Mouse (Mus musculus): ENCODE data around the gene Lrrc27. TPM values are rescaled to one million over a fixed set of nuclear protein-coding genes. Genes with fewer than 3 reads are reported as not detected.

The Lrrc27 gene
- polyA plus RNA-seq, 1 experiment from 2014 or later = 2.9 TPM

DNA sequence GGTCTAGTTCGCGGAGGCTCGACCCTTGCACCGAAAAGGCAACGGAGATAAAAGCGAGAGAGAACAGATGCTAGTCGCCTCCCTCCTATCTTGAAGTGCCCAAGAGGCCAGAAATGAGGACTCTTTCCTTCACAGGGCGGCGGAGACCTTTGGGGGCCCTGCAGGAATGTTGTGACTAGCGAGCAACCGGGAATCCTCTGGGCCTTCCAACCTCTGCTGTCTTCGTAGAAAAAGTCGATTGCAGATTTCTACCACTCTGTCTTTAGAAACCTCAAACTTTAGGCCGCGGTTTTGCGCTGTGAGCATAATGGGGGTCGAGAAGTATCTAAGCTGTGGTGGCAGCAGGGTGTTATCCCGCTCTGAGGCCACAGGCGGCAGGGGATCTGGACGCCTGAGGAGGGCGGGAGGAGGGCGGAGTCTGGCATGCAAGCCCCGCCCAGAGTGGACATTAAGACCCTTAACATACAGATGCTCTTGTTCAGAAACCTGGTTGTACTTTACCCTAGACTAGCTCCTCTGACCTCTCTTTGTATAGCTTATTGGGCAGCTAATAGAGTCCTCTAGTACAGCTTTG is 24.1 kb upstream of the Lrrc27 start:
- Histone ChIP-seq H3K4me1 (peaks cover 12% of the 10 kb centered on the region; the same call in 1 of the 2 replicates), H3K4me3 (replicated peaks) (peak overlapping the region; percentile 65), H3K27ac (no peak overlapping the region), H3K4me2 (peak overlapping the region; percentile 100), H3K36me3 (no peaks in the 10 kb centered on the region), H3K9ac (0 out of 2 replicates have a peak overlapping the region, but pooled peaks have one; percentile 40), H3K27me3 (replicated peaks) (peaks cover 28% of the 10 kb centered on the region), H3K9me3 (no peaks in the 10 kb centered on the region)
- 2% methylated on average over 23 of the region's 23 CpGs for WGBS
- ATAC-seq (ENCODE audit: insufficient read depth, low FRiP score, low read depth) = peak; percentile 55; the same call in 1 of the 2 replicates

DNA sequence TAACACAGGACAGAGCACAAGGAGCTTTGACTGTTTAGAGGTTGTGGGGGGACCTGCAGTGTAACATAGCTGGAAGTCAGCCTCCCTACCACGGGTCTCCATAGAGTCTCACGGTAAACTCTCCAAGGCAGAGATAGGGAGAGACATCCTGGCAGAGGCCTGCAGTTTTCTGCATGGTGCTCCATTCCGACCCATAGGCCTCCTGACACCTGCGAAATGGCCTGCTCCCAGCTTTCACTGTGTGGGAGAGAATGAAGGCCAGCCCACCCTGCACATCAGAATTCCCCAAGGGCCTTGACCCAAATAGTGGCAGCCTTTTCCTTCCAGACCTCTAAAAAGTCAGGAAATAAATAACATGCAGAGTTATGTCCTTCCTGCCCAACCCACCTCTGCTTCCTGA is 22.2 kb upstream of the Lrrc27 start:
- H3K4me1 ChIP-seq = peaks cover 12% of the 10 kb centered on the region; the same call in 1 of the 2 replicates
- H3K9me3 ChIP-seq = no peaks in the 10 kb centered on the region
- H3K9ac ChIP-seq = no peak overlapping the region
- H3K4me2 ChIP-seq = no peak overlapping the region
- H3K36me3 ChIP-seq = no peaks in the 10 kb centered on the region
- H3K27ac ChIP-seq = no peak overlapping the region
- H3K4me3 ChIP-seq (replicated peaks) = no peak overlapping the region
- 89% methylated on average over 4 of the region's 4 CpGs for WGBS
- no peak for ATAC-seq (ENCODE audit: insufficient read depth, low FRiP score, low read depth)
- H3K27me3 ChIP-seq (replicated peaks) = peaks cover 24% of the 10 kb centered on the region

DNA sequence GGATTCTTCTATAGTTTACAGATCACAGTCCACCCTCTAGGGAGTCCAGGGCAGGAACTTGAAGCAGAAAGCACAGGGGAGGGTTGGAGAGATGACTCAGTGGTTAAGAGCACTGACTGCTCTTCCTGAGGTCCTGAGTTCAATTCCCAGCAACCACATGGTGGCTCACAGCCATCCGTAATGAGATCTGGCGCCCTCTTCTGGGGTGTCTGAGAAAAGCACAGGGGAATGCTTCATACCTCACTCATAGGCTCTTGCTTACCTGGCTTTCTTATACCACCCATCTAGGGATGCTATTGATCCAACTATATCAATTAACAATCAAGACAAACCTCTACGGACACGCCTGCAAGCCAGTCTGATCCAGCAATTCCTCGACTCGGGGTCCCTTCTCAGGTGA is 21.2 kb upstream of the Lrrc27 start:
- 70% methylated on average over 6 of the region's 6 CpGs for WGBS
- no peak for ATAC-seq (ENCODE audit: insufficient read depth, low FRiP score, low read depth)
- H3K27me3 ChIP-seq (replicated peaks) = peaks cover 15% of the 10 kb centered on the region
- no peak overlapping the region for H3K4me3 ChIP-seq (replicated peaks)
- peaks cover 12% of the 10 kb centered on the region; the same call in 1 of the 2 replicates for H3K4me1 ChIP-seq
- H3K9ac ChIP-seq = no peak overlapping the region
- no peak overlapping the region for H3K27ac ChIP-seq
- H3K9me3 ChIP-seq = no peaks in the 10 kb centered on the region
- H3K4me2 ChIP-seq = no peak overlapping the region
- H3K36me3 ChIP-seq = no peaks in the 10 kb centered on the region

DNA sequence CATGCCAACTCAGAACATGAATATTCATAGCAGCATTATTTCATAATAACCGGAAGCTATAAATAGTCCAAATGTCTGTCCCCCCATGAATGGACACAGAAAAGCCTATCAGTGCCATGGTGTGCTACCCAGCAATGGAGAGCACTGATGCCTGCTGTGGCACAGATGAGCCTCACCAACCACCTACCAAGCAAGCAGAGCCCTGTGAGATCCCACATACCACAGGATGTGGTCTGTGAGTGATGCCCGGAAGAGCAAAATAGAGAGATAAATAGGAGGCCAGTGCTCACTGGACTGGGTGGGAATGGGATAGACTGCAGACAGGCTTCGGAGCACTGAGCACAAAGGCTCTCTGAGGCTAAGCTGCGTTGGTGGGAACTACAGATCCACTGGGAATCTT is 15.8 kb upstream of the Lrrc27 start:
- Histone ChIP-seq H3K4me1 (no peaks in the 10 kb centered on the region), H3K4me2 (no peak overlapping the region), H3K27me3 (replicated peaks) (0 out of 2 replicates have a peak, but pooled peaks cover 8% of the 10 kb centered on the region), H3K27ac (no peak overlapping the region), H3K9me3 (no peaks in the 10 kb centered on the region), H3K9ac (no peak overlapping the region), H3K4me3 (replicated peaks) (no peak overlapping the region), H3K36me3 (no peaks in the 10 kb centered on the region)
- no peak for ATAC-seq (ENCODE audit: insufficient read depth, low FRiP score, low read depth)
- WGBS = 75% methylated on average over 4 of the region's 4 CpGs

DNA sequence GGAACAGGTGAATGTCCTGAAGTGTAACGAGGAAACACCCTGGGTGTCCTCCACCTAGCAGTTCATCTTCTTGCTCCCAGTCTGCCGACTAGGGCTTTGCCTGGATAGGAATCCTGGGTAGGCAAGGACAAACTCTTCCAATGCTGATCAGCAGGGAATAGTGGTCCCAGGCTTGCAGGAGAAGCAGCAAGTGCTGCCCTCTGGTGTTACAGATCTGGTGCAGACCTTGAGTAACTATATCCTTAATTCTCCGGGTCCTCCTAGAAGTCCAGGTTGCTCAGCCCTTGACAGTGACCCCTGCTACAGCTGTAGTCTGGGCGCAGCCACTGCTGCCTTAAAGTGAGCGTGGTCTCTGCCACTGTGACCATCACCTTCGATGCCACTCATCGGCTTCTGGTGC is 12.7 kb upstream of the Lrrc27 start:
- Histone ChIP-seq H3K4me2 (no peak overlapping the region), H3K36me3 (no peaks in the 10 kb centered on the region), H3K9ac (no peak overlapping the region), H3K27ac (no peak overlapping the region), H3K4me3 (replicated peaks) (no peak overlapping the region), H3K27me3 (replicated peaks) (0 out of 2 replicates have a peak, but pooled peaks cover 8% of the 10 kb centered on the region), H3K9me3 (no peaks in the 10 kb centered on the region), H3K4me1 (no peaks in the 10 kb centered on the region)
- no peak for ATAC-seq (ENCODE audit: insufficient read depth, low FRiP score, low read depth)
- 24% methylated on average over 7 of the region's 7 CpGs for WGBS

DNA sequence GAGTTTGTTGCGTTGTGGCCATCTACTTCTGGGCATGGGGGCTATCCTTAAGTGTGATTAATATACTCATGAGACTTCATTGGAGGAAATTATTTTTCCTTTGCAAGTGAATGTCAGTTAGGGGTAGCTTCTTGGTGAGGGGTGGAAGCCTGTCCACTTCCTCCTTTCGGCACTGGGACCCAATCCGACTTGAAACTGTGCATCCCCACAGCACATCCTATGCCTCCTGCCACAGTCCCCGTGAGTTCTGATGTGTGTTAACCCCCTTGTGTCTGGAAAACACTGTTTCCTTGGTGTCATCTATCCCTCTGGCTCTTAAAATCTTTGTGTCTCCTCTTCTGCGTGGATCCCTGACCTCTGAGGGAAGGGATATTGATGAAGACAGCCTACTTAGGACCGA is 11.6 kb upstream of the Lrrc27 start:
- H3K4me1 ChIP-seq = no peaks in the 10 kb centered on the region
- H3K4me3 ChIP-seq (replicated peaks) = no peak overlapping the region
- no peak overlapping the region for H3K9ac ChIP-seq
- no peak for ATAC-seq (ENCODE audit: insufficient read depth, low FRiP score, low read depth)
- H3K36me3 ChIP-seq = no peaks in the 10 kb centered on the region
- no peak overlapping the region for H3K27ac ChIP-seq
- H3K27me3 ChIP-seq (replicated peaks) = 0 out of 2 replicates have a peak, but pooled peaks cover 8% of the 10 kb centered on the region
- H3K4me2 ChIP-seq = no peak overlapping the region
- H3K9me3 ChIP-seq = no peaks in the 10 kb centered on the region
- 45% methylated on average over 6 of the region's 6 CpGs for WGBS

DNA sequence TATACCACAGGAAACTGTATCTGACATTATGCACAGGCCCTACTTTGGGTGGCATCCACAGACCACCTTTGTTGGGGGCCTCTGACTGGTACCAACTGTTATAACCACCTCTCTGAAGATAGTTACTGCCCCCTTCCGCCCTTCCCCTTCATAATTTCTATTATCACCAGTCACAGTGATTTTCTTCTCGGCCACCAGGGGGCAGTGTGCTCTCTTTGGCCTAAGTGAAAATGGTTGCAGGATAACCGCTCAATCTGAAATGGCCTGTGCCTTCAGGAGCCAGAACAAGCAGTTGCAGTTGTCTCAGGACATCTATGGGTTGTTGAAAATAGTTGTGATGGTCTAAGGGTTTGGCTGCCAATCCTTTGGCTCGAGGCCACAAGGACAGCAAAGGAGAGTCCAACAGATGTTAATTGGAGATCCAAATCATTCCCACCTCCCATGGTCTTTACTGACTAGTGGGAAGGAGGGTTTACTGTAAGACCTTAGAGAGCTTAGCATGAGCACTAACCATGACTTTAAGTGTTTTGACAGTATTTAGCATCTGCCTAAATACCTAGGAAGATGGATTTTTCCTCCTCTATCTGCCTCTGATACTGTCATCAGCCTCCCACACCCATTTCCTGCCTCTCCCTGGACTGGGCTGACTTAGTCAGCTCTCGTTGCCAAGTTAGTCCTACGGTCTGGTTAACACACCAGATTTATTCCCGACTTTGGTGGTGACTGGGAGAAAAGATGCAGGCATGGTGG is 4.6 kb upstream of the Lrrc27 start:
- Histone ChIP-seq H3K9me3 (no peaks in the 10 kb centered on the region), H3K4me1 (0 out of 2 replicates have a peak, but pooled peaks cover 2% of the 10 kb centered on the region), H3K4me2 (no peak overlapping the region), H3K27me3 (replicated peaks) (no peaks in the 10 kb centered on the region), H3K27ac (no peak overlapping the region), H3K36me3 (no peaks in the 10 kb centered on the region), H3K9ac (no peak overlapping the region), H3K4me3 (replicated peaks) (no peak overlapping the region)
- no peak for ATAC-seq (ENCODE audit: insufficient read depth, low FRiP score, low read depth)
- WGBS = 23% methylated on average over 7 of the region's 7 CpGs

DNA sequence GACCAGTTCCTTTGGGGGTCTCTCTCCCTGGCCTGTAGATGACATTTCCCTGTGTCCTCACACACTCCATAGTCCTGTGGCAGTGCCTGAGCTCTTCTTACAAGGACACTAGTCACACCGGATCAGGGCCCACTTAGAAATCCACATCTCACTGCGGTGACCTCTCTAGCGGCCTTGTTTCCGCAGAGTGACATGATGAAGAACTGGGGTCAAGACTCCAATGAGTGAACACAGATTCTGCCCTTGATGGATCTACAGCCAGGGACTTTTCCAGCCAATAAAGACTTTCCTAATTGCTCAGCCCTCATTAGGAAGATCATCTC is 4.1 kb upstream of the Lrrc27 start:
- no peak for ATAC-seq (ENCODE audit: insufficient read depth, low FRiP score, low read depth)
- Histone ChIP-seq H3K27ac (no peak overlapping the region), H3K4me1 (peaks cover 6% of the 10 kb centered on the region), H3K27me3 (replicated peaks) (no peaks in the 10 kb centered on the region), H3K9me3 (no peaks in the 10 kb centered on the region), H3K9ac (no peak overlapping the region), H3K4me3 (replicated peaks) (no peak overlapping the region), H3K36me3 (no peaks in the 10 kb centered on the region), H3K4me2 (no peak overlapping the region)
- WGBS = 60% methylated on average over 4 of the region's 4 CpGs

DNA sequence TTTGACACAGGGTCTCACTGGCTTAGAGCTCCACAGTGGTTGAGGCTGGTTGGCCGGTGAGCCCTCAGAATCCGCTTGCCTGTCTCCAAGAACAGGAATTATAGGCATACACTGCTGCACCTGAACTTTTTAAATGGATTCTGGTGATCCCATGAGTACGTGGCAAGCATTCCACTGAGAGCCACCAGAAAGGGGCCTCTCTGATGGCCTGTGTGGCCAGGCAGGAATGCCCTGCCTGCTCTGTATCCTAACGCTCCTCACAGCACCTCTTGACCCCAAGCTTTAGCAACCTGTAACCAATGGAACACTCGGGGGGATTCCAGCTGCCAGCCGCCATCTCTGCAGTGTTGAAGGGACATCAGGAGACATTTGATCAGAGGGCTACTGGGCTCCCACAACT is 1.0 kb upstream of the Lrrc27 start:
- Histone ChIP-seq H3K4me1 (peaks cover 12% of the 10 kb centered on the region), H3K9me3 (no peaks in the 10 kb centered on the region), H3K4me2 (no peak overlapping the region), H3K36me3 (no peaks in the 10 kb centered on the region), H3K27me3 (replicated peaks) (no peaks in the 10 kb centered on the region), H3K27ac (no peak overlapping the region), H3K9ac (no peak overlapping the region), H3K4me3 (replicated peaks) (no peak overlapping the region)
- WGBS = 80% methylated on average over 6 of the region's 6 CpGs
- no peak for ATAC-seq (ENCODE audit: insufficient read depth, low FRiP score, low read depth)

DNA sequence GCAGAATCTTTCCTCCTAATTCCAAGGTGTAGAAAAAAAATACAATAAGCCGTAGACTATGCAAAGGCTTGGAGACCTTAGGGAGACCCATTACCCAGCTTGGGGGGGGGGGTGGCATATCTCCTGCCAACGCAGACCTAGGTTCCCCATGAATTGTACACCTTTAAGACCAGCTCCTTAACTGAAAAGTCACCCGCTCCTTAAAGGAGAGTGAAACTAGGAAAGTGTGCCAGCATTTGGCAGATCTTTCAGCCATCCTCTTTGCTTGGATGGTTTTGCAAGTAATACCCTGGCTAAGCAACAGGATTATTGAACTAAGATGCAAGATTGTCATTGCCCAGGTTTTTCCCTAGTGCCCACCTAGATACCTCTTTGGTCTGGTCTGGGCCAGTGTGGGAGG is 963 bp downstream of the Lrrc27 start:
- Histone ChIP-seq H3K9me3 (no peaks in the 10 kb centered on the region), H3K4me2 (peak overlapping the region; percentile 60), H3K36me3 (no peaks in the 10 kb centered on the region), H3K4me1 (peaks cover 14% of the 10 kb centered on the region), H3K27me3 (replicated peaks) (no peaks in the 10 kb centered on the region), H3K4me3 (replicated peaks) (peak overlapping the region; percentile 64), H3K27ac (no peak overlapping the region), H3K9ac (no peak overlapping the region)
- ATAC-seq (ENCODE audit: insufficient read depth, low FRiP score, low read depth) = no peak
- 64% methylated on average over 3 of the region's 3 CpGs for WGBS

DNA sequence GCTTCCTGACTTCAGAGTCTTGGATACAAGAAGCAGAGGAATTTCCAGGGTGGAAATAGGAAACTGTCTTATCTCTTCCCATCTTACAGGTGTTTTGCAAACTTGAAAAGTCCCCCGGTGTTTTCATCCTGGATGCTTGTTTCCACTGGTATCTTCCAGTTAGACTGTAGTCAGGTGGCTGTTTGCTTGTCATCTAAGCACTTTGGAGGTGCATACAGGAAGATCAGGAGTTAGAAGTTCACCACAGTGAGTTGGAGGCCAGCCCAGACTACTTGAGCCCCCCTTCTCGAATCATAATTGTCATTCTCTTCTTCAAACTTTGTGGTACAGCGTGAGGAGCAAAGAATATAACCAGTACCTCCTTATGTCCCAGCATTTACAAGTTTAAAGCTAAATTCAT is 1.4 kb downstream of the Lrrc27 start:
- Histone ChIP-seq H3K4me3 (replicated peaks) (no peak overlapping the region), H3K4me2 (no peak overlapping the region), H3K9ac (no peak overlapping the region), H3K27ac (no peak overlapping the region), H3K27me3 (replicated peaks) (no peaks in the 10 kb centered on the region), H3K36me3 (no peaks in the 10 kb centered on the region), H3K9me3 (no peaks in the 10 kb centered on the region), H3K4me1 (peaks cover 15% of the 10 kb centered on the region)
- ATAC-seq (ENCODE audit: insufficient read depth, low FRiP score, low read depth) = no peak
- WGBS = 73% methylated on average over 3 of the region's 3 CpGs

DNA sequence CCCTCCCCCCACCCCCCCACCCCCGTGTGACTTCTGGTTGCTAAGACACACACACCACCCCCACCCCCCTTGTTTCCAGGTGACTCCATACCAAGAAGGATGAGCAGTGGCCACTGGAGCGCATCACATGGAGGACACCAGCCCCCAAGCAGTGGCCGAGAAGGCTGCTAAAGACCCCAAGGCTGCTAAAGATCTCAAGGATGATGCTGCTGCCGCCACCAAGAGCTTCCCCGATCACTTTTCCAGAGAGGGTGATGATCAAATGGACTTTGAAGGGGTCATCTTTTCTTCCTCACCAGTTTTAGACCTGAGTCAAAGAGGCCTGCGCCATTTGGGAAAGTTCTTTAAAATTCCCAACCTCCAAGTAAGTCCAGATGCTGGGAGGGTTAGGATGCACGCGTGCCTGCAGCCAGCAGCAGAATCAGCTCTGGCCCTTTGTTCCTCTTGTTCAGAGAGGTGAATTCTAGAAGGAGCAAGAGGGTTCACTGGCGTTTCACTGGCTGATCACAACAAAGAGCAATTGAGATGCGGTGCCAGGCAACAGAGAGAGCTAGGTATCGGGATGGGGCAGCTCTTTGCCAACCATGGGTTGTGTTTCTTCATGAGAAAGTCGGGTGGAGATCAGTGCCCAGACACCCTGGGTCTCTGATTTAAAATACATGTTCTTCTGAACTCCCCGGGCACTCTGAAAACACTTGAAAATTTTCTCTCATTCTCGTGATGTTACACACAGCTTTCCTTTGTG is 2.0 kb downstream of the Lrrc27 start:
- H3K4me3 ChIP-seq (replicated peaks) = no peak overlapping the region
- WGBS = 78% methylated on average over 14 of the region's 14 CpGs
- ATAC-seq (ENCODE audit: insufficient read depth, low FRiP score, low read depth) = no peak
- H3K27ac ChIP-seq = no peak overlapping the region
- no peak overlapping the region for H3K4me2 ChIP-seq
- no peaks in the 10 kb centered on the region for H3K27me3 ChIP-seq (replicated peaks)
- peaks cover 15% of the 10 kb centered on the region for H3K4me1 ChIP-seq
- H3K36me3 ChIP-seq = no peaks in the 10 kb centered on the region
- no peaks in the 10 kb centered on the region for H3K9me3 ChIP-seq
- H3K9ac ChIP-seq = no peak overlapping the region
